Mouse (Mus musculus) megakaryocyte, embryonic 14.5 days (primary cell): ENCODE data around the gene Gpr176.

Experiments
- FLI1 ChIP-seq: IDR thresholded peaks from 2 replicates; pipeline ENCODE4 v1.6.1; 2012; ENCODE audit warnings: low read length, inconsistent platforms, mixed read lengths
- GATA1 ChIP-seq: IDR thresholded peaks from 3 replicates; pipeline ENCODE4 v1.6.1; 2012; ENCODE audit warnings: mixed read lengths, low read length, inconsistent platforms, borderline replicate concordance

DNA sequence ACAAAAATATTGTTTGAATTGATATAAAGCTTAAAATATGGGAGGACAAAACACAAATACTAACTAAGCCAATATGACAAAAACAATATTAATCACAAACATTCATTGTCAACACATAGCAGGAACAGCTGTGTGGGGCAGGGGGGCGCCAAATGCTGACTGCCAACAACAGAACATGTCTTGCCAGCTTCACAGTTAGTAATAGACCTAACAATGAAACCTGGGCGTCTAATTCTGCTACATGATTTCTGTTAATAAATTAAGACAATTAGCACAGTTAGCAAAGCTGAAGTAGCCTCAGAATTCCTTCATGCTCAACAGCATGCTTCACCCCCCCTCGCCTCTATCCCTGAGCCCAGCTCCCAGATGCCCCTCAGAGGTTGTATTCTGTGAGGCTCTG lies 137.6 kb downstream of the Gpr176 start:
- TF ChIP-seq GATA1 (no peak), FLI1 (no peak)
